Mouse (Mus musculus) bone marrow macrophage, adult 2 months (primary cell): ENCODE data around the gene Syde2.

Experiments
- CTCF ChIP-seq: IDR thresholded peaks from 2 replicates; pipeline ENCODE4 v1.5.1; 2012; ENCODE audit warnings: low read depth, mild to moderate bottlenecking, low read length, moderate library complexity
- POLR2A ChIP-seq: IDR thresholded peaks from 2 replicates; pipeline ENCODE4 v1.6.1; 2012; ENCODE audit warnings: mild to moderate bottlenecking, low read depth, low read length, borderline replicate concordance

GRCm38 (mm10) chr3:145991130-145991529, 3.5 kb downstream of the Syde2 start:
- no peak for TF ChIP-seq POLR2A
- TF ChIP-seq CTCF = no peak
